Mouse (Mus musculus): ENCODE measurements around the gene Acad11.

- TF ChIP-seq CTCF (IDR thresholded peaks at IDR 0.05; ENCODE audit: low read depth, low read length) (no peak), POLR2A (IDR thresholded peaks at IDR 0.05; ENCODE audit: extremely low read depth, insufficient read depth, low read length) (no peak)
Observed at GRCm38 (mm10) chr9:104156506-104156905, 93.3 kb downstream of the Acad11 start.

All from liver, adult 2 months (tissue).